Mouse (Mus musculus) ES-E14 (cell line): ENCODE measurements around the gene Arhgef25. TPM values are rescaled to one million over a fixed set of nuclear protein-coding genes. Genes with fewer than 3 reads are reported as not detected.
A peak's percentile ranks its signal among the peaks of the same experiment; 100 is the strongest.
"Not testable (repeated sequence)": the region's sequence is repeated elsewhere in the genome, so short reads cannot be mapped to it uniquely, and the experiment has no call there.

Experiments used
- DNase-seq: peaks from one replicate; pipeline ENCODE4 v3.0.0-alpha.2; 2013; ENCODE audit warnings: low read depth, low spot score
- H3K27ac ChIP-seq: 2 replicates; pipeline ENCODE4 v1.5.1; 2012; ENCODE audit warnings: low read depth, mild to moderate bottlenecking, low read length, moderate library complexity, mixed read lengths; ENCODE audit not compliant: poor library complexity, insufficient read depth, severe bottlenecking
- H3K36me3 ChIP-seq: 2 replicates; pipeline ENCODE4 v1.6.1; 2012; ENCODE audit warnings: mild to moderate bottlenecking, low read length, moderate library complexity, mixed read lengths; ENCODE audit not compliant: control insufficient read depth, poor library complexity, insufficient read depth, severe bottlenecking
- H3K4me1 ChIP-seq, 2 experiments: fragments of 150-350 bp in 1 of 2; sonication (generic) in 1 of 2; 2 replicates each; pipeline ENCODE4 v1.6.1; 2012; ENCODE audit warnings: low read length in 2 of 2, mild to moderate bottlenecking in 1 of 2, mixed read lengths in 1 of 2; ENCODE audit not compliant: control insufficient read depth in 2 of 2, insufficient read depth in 2 of 2, poor library complexity in 1 of 2
- H3K4me3 ChIP-seq, 2 experiments: fragments of 150-350 bp in 1 of 2; sonication (generic) in 1 of 2; 2 replicates each; pipeline ENCODE4 v1.5.1; 2012; ENCODE audit warnings: low read length in 2 of 2, low read depth in 1 of 2, mild to moderate bottlenecking in 1 of 2, mixed read lengths in 1 of 2; ENCODE audit not compliant: insufficient read depth in 1 of 2, poor library complexity in 1 of 2, severe bottlenecking in 1 of 2
- H3K9ac ChIP-seq: 2 replicates; pipeline ENCODE4 v1.6.1; 2012; ENCODE audit warnings: low read depth, mild to moderate bottlenecking, low read length, mixed read lengths; ENCODE audit not compliant: poor library complexity, insufficient read depth, severe bottlenecking
- H3K9me3 ChIP-seq: fragments of 150-350 bp; sonication (generic); 2 replicates; pipeline ENCODE4 v1.6.1; 2012; ENCODE audit warnings: low read depth, mild to moderate bottlenecking, low read length; ENCODE audit not compliant: control insufficient read depth, insufficient read depth
- CHD2 ChIP-seq: IDR thresholded peaks from 2 replicates; pipeline ENCODE4 v1.6.1; 2014; ENCODE audit warnings: mild to moderate bottlenecking, low read depth, low read length, inconsistent platforms
- HCFC1 ChIP-seq: IDR thresholded peaks from 2 replicates; pipeline ENCODE4 v1.6.1; 2012; ENCODE audit warnings: low read length, inconsistent platforms, borderline replicate concordance; ENCODE audit not compliant: insufficient read depth
- MAFK ChIP-seq: IDR thresholded peaks from 2 replicates; pipeline ENCODE4 v1.6.1; 2014; ENCODE audit warnings: mild to moderate bottlenecking, low read depth, low read length, inconsistent platforms; ENCODE audit not compliant: insufficient read depth
- ZC3H11A ChIP-seq: IDR thresholded peaks from 2 replicates; pipeline ENCODE4 v1.6.1; 2012; ENCODE audit warnings: low read depth, mild to moderate bottlenecking, inconsistent platforms, low read length, borderline replicate concordance
- ZNF384 ChIP-seq: IDR thresholded peaks from 2 replicates; pipeline ENCODE4 v1.6.1; 2012; ENCODE audit warnings: low read depth, low read length, inconsistent platforms
- in situ Hi-C, 2 experiments: fragments of 600-800 bp; cut with MboI; formaldehyde crosslinking; loops; one replicate each; pipeline ENCODE4 v1.15.1; 2025; ENCODE audit warnings: low sequenced_read_pairs in 2 of 2, inconsistent platforms in 1 of 2; ENCODE audit not compliant: unreplicated experiment in 2 of 2
- total RNA-seq: library from RNA; depleted of rRNA; stranded (reverse); fragments of 300-350 nt; gene quantifications from 2 replicates; pipeline ENCODE4 v1.2.3, GENCODE M21; 2012

Arhgef25 gene
- total RNA-seq, 1 experiment: 39.2 TPM

- TF ChIP-seq MAFK: no peak
- TF ChIP-seq ZC3H11A: no peak
- no peak for TF ChIP-seq ZNF384
- no peak for TF ChIP-seq HCFC1
- Histone ChIP-seq H3K9ac (peak overlapping the region; percentile 77), H3K27ac (no peak overlapping the region), H3K36me3 (no peaks in the 10 kb centered on the region), H3K4me1 (peaks cover 2 to 8% of the 10 kb centered on the region in 2 experiments; a peak in 2 of 4 replicates), H3K4me3 (peak overlapping the region; percentile 74), H3K9me3 (no peaks in the 10 kb centered on the region)
- no peak for DNase-seq
- in situ Hi-C loops: no loop called here
Observed at GRCm38 (mm10) chr10:127165654-127166403, 24.1 kb downstream of the Arhgef25 start.

DNA sequence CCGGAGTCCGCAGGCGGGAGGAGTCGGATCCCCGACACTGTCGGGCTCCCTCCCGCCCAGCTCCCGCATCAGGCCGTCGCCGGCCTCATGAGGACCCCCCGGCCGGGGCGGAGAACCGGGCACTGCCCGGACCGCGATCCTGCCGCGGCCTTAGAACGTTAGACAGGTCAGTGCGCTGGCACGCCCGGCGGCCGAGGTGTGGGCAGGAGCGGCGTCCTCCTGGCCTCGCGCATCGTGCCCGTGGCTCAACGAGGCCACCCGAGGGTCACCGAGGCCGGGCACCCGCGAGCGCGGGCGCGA, 24.6 kb downstream of the Arhgef25 start:
- Histone ChIP-seq H3K27ac (no peak overlapping the region), H3K4me1 (peaks cover 2 to 6% of the 10 kb centered on the region in 2 experiments; a peak in 2 of 4 replicates), H3K9ac (peak overlapping the region; percentile 77), H3K9me3 (no peaks in the 10 kb centered on the region), H3K36me3 (no peaks in the 10 kb centered on the region), H3K4me3 (peak overlapping the region; percentile 74)
- in situ Hi-C loops: no loop called here
- DNase-seq: no peak
- TF ChIP-seq ZC3H11A: no peak
- no peak for TF ChIP-seq CHD2
- no peak for TF ChIP-seq ZNF384
- no peak for TF ChIP-seq MAFK
- TF ChIP-seq HCFC1: 0 out of 2 replicates have a peak, but pooled peaks have one; percentile 14

- Histone ChIP-seq H3K4me3 (peak within 1 kb of the TSS; percentile 74), H3K9ac (peak within 1 kb of the TSS; percentile 77), H3K36me3 (no peaks in the 10 kb centered on the region), H3K9me3 (no peaks in the 10 kb centered on the region), H3K27ac (no peak within 1 kb of the TSS), H3K4me1 (peaks cover 2 to 6% of the 10 kb centered on the region in 2 experiments; a peak in 2 of 4 replicates)
- TF ChIP-seq ZNF384: no peak
- no peak for TF ChIP-seq CHD2
- TF ChIP-seq ZC3H11A: peak; percentile 48; the same call in 1 of the 2 replicates
- TF ChIP-seq MAFK: no peak
- 0 out of 2 replicates have a peak, but pooled peaks have one; percentile 47 for TF ChIP-seq HCFC1
- in situ Hi-C loops: no loop called here
- peak; percentile 69 for DNase-seq
Observed at GRCm38 (mm10) chr10:127164631-127165353, 25.1 kb downstream of the Arhgef25 start, which contains the start of gene B4galnt1. Gene B4galnt1 (plus strand): TSS chr10:127165225.

DNA sequence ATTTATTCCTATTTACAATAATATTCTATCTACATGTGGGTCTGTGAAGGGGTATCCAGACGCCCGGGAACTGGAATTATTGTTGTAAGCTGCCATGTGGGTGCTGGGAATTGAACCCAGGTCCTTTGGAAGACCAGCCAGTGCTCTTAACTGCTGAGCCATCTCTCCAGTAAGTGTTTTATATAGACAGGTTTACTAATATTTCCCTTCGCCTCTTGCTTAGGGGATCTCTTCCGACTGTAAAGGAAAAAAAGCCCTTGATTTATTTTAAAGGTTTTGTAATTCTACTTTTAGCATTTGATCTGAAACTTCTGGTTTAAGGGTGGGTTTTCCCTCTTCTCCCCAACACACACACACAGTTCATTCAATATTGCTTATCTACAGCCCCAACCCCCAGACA, 25.7 kb downstream of the Arhgef25 start:
- in situ Hi-C loops: no loop called here
- no peak for DNase-seq
- Histone ChIP-seq H3K4me1 (peaks cover 2 to 3% of the 10 kb centered on the region in 2 experiments; a peak in 2 of 4 replicates), H3K9me3 (no peaks in the 10 kb centered on the region), H3K4me3 (no peak overlapping the region), H3K9ac (no peak overlapping the region), H3K36me3 (no peaks in the 10 kb centered on the region), H3K27ac (no peak overlapping the region)
- TF ChIP-seq ZNF384: no peak
- no peak for TF ChIP-seq MAFK
- TF ChIP-seq CHD2: no peak
- no peak for TF ChIP-seq ZC3H11A
- TF ChIP-seq HCFC1: no peak

DNA sequence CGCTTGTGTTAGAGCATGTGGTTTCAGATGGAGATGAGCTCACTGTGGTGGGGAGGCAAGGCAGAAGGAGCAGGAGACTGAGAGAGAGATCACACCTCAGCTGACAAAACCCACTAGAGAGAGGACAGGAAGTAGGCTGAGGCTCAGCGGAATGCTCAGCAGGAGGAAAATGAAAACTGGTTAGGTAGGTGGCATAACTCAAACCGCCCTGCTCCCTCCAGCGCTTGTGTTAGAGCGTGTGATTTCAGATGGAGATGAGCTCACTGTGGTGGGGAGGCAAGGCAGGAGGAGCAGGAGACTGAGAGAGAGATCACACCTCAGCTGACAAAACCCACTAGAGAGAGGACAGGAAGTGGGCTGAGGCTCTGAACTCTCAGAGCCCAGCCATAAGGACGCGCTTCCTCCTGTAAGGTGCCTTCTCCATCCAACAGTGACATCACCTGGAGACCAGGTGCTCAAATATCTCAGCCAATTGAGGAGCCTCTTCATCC, 27.1 kb downstream of the Arhgef25 start:
- DNase-seq, H3K4me3 ChIP-seq, H3K9me3 ChIP-seq, H3K36me3 ChIP-seq, in situ Hi-C loops, H3K27ac ChIP-seq, H3K4me1 ChIP-seq, H3K9ac ChIP-seq: not testable (repeated sequence)
